Mouse (Mus musculus): Measurements from ENCODE around the gene Cldn19.

Cldn19 gene

DNA sequence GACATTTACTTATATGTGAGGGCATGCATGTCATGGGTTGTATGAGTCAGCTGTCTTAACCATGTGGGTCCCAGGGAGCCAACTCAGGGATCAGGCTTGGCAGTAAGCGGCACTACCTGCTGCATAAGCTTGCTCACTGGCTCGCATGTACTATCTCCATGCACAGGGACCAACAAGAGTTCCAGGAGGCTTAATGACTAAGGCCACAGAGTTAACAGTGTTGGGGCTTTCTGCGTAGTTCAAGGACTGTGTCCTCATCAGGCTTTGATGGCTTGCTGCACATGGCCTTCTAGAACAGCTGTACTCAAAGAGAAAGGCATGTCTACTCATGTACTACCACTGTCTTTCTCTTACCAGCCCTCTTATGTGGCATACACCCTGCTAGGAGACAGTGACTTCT, 45.5 kb downstream of the Cldn19 start:
- no peak for DNase-seq (ENCODE audit: low spot score in 2 of 2)

GRCm38 (mm10) chr4:119301777-119302176, 46.6 kb downstream of the Cldn19 start:
- no peak for DNase-seq (ENCODE audit: low spot score in 2 of 2)

- no peak for DNase-seq (ENCODE audit: low spot score in 2 of 2)
Measured at GRCm38 (mm10) chr4:119303291-119303690, 48.1 kb downstream of the Cldn19 start.

- no peak for DNase-seq (ENCODE audit: low spot score in 2 of 2)
Measured at GRCm38 (mm10) chr4:119305418-119305817, 50.2 kb downstream of the Cldn19 start.
